Mouse (Mus musculus) neural tube, embryonic 11.5 days (tissue): Measurements from ENCODE around the gene Pcbp3. TPM values are rescaled to one million over a fixed set of nuclear protein-coding genes. Genes with fewer than 3 reads are reported as not detected.

Source experiments
- polyA plus RNA-seq: library from polyadenylated mRNA; unstranded; fragments of >200 nt; fragmentation: Nextera tagmentation; extraction: Ambion mirVana; gene quantifications from 2 replicates; pipeline ENCODE4 v1.2.1, GENCODE M21; 2014

The Pcbp3 gene
- polyA plus RNA-seq, 1 experiment from 2014 or later, result 47.3 TPM

Other genes with a start within 250 kb of the Pcbp3 start
- 12.6 and 13.2 TPM in 2 replicates for gene Col6a1, start 235.7 kb downstream of the Pcbp3 start, polyA plus RNA-seq
- 26.9 and 30.1 TPM in 2 replicates for gene Slc19a1, start 70.4 kb upstream of the Pcbp3 start, polyA plus RNA-seq
- gene Col18a1, start 204.7 kb upstream of the Pcbp3 start, polyA plus RNA-seq, result 80.1 and 83.2 TPM in 2 replicates